Mouse (Mus musculus) ES-E14 (cell line): ENCODE data around the gene Fads1. TPM values are rescaled to one million over a fixed set of nuclear protein-coding genes. Genes with fewer than 3 reads are reported as not detected.

Experiments used
- DNase-seq: peaks from one replicate; pipeline ENCODE4 v3.0.0-alpha.2; 2013; ENCODE audit warnings: low read depth, low spot score
- H3K27ac ChIP-seq: 2 replicates; pipeline ENCODE4 v1.5.1; 2012; ENCODE audit warnings: low read depth, mild to moderate bottlenecking, low read length, moderate library complexity, mixed read lengths; ENCODE audit not compliant: poor library complexity, insufficient read depth, severe bottlenecking
- H3K36me3 ChIP-seq: 2 replicates; pipeline ENCODE4 v1.6.1; 2012; ENCODE audit warnings: mild to moderate bottlenecking, low read length, moderate library complexity, mixed read lengths; ENCODE audit not compliant: control insufficient read depth, poor library complexity, insufficient read depth, severe bottlenecking
- H3K4me1 ChIP-seq, 2 experiments: fragments of 150-350 bp in 1 of 2; sonication (generic) in 1 of 2; 2 replicates each; pipeline ENCODE4 v1.6.1; 2012; ENCODE audit warnings: low read length in 2 of 2, mild to moderate bottlenecking in 1 of 2, mixed read lengths in 1 of 2; ENCODE audit not compliant: control insufficient read depth in 2 of 2, insufficient read depth in 2 of 2, poor library complexity in 1 of 2
- H3K4me3 ChIP-seq, 2 experiments: fragments of 150-350 bp in 1 of 2; sonication (generic) in 1 of 2; 2 replicates each; pipeline ENCODE4 v1.5.1; 2012; ENCODE audit warnings: low read length in 2 of 2, low read depth in 1 of 2, mild to moderate bottlenecking in 1 of 2, mixed read lengths in 1 of 2; ENCODE audit not compliant: insufficient read depth in 1 of 2, poor library complexity in 1 of 2, severe bottlenecking in 1 of 2
- H3K9ac ChIP-seq: 2 replicates; pipeline ENCODE4 v1.6.1; 2012; ENCODE audit warnings: low read depth, mild to moderate bottlenecking, low read length, mixed read lengths; ENCODE audit not compliant: poor library complexity, insufficient read depth, severe bottlenecking
- H3K9me3 ChIP-seq: fragments of 150-350 bp; sonication (generic); 2 replicates; pipeline ENCODE4 v1.6.1; 2012; ENCODE audit warnings: low read depth, mild to moderate bottlenecking, low read length; ENCODE audit not compliant: control insufficient read depth, insufficient read depth
- CHD2 ChIP-seq: IDR thresholded peaks from 2 replicates; pipeline ENCODE4 v1.6.1; 2014; ENCODE audit warnings: mild to moderate bottlenecking, low read depth, low read length, inconsistent platforms
- HCFC1 ChIP-seq: IDR thresholded peaks from 2 replicates; pipeline ENCODE4 v1.6.1; 2012; ENCODE audit warnings: low read length, inconsistent platforms, borderline replicate concordance; ENCODE audit not compliant: insufficient read depth
- MAFK ChIP-seq: IDR thresholded peaks from 2 replicates; pipeline ENCODE4 v1.6.1; 2014; ENCODE audit warnings: mild to moderate bottlenecking, low read depth, low read length, inconsistent platforms; ENCODE audit not compliant: insufficient read depth
- ZC3H11A ChIP-seq: IDR thresholded peaks from 2 replicates; pipeline ENCODE4 v1.6.1; 2012; ENCODE audit warnings: low read depth, mild to moderate bottlenecking, inconsistent platforms, low read length, borderline replicate concordance
- ZNF384 ChIP-seq: IDR thresholded peaks from 2 replicates; pipeline ENCODE4 v1.6.1; 2012; ENCODE audit warnings: low read depth, low read length, inconsistent platforms
- in situ Hi-C, 2 experiments: fragments of 600-800 bp; cut with MboI; formaldehyde crosslinking; loops; one replicate each; pipeline ENCODE4 v1.15.1; 2025; ENCODE audit warnings: low sequenced_read_pairs in 2 of 2, inconsistent platforms in 1 of 2; ENCODE audit not compliant: unreplicated experiment in 2 of 2
- total RNA-seq: library from RNA; depleted of rRNA; stranded (reverse); fragments of 300-350 nt; gene quantifications from 2 replicates; pipeline ENCODE4 v1.2.3, GENCODE M21; 2012

The Fads1 gene
- total RNA-seq, 1 experiment, result 47.4 TPM

DNA sequence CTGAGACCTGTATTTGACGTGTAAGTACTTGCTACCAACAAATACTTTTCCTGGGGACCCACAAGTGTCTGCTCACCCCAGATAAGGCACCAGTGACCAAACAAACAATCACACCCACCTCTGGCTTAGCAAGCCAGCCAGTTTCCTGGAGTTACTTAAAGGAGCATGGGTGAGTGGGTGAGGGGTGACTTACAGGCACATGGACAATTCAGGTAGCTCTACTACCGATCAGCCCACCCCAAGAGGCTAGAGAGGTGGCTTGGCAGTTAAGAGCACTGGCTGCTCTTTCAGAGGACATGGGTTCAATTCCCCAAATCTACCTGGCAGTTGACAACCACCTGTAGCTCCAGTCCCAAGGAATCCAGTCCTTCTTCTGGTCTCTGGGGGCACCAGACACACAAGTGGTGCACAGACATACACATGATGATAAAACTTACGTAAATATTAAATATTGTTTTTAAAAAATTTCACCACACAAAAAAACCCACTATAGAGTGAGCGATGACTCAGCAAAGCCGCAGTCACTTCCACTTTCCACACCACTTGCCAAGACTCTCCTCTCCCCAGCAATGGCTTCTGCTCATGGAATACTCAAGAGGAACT is 9.5 kb upstream of the Fads1 start:
- H3K27ac ChIP-seq, result no peak overlapping the region
- H3K36me3 ChIP-seq, result no peaks in the 10 kb centered on the region
- no peak for DNase-seq
- TF ChIP-seq MAFK, result 0 out of 2 replicates have a peak, but pooled peaks have one; percentile 25
- TF ChIP-seq ZNF384, result no peak
- H3K9ac ChIP-seq, result no peak overlapping the region
- in situ Hi-C loops, result no loop called here
- no peak overlapping the region for H3K4me3 ChIP-seq
- H3K9me3 ChIP-seq, result no peaks in the 10 kb centered on the region
- H3K4me1 ChIP-seq, result peaks cover 6 to 14% of the 10 kb centered on the region in 2 experiments

DNA sequence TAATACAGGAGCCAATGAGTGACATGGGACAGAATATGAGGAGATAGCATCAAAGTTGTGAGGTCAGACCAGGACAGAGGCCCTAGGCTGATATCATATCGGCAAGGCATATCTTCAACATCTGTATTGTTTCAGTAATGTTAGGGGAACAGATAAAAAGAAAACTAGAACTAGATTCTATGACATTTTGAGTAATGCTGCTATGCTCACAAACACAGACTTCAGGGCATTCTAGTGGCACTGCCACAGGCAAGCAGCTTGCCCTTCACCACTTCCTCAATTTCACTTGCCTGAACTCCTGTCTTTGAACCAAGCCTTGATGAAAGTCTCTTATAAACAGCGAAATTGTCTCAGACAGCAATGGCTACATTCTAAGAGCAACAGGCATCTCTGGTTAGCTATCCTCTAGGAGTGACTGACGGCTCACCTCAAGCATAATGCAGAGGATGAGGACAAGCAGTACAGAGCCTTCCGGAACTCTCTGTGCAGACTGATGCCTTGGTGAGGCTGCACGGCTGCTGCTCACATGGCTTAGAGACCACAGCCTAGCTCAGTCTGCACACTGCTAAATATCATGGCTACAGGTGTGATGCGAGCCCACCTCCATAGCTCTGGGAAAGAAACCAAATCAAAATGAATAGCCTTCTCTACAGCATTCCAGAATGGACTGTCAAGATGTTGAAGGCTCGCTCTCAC is 8.7 kb upstream of the Fads1 start:
- Histone ChIP-seq H3K36me3 (no peaks in the 10 kb centered on the region), H3K9me3 (no peaks in the 10 kb centered on the region), H3K27ac (no peak overlapping the region; the same call in 1 of the 2 replicates), H3K4me1 (peaks cover 6 to 12% of the 10 kb centered on the region in 2 experiments), H3K9ac (no peak overlapping the region), H3K4me3 (no peak overlapping the region)
- in situ Hi-C loops, result no loop called here
- TF ChIP-seq HCFC1, result no peak
- TF ChIP-seq CHD2, result no peak
- TF ChIP-seq MAFK, result no peak
- no peak for TF ChIP-seq ZC3H11A
- TF ChIP-seq ZNF384, result no peak
- no peak for DNase-seq

DNA sequence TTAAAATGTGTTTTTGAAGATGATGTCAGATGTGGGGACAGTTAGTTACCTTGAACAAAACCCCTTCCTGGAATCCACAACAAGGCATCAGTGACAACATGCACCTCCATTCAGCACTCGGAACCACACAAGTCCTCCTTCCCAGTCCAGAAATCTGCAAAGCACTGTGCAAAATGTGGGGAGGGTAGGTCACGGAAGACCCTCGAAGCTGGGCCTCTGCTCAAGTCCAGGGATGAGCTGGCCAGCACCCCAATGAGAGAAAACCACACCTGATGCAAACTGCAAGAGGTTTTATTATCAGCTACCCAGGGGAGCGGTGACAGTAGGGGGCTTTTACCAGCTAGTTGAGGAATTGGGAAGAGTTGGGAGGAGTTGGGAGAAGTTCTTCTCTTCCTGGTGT is 7.7 kb upstream of the Fads1 start:
- TF ChIP-seq ZNF384, result no peak
- Histone ChIP-seq H3K36me3 (no peaks in the 10 kb centered on the region), H3K9ac (no peak overlapping the region), H3K4me1 (peaks cover 4 to 12% of the 10 kb centered on the region in 2 experiments; a peak in 3 of 4 replicates), H3K4me3 (no peak overlapping the region), H3K9me3 (no peaks in the 10 kb centered on the region), H3K27ac (no peak overlapping the region)
- DNase-seq, result no peak
- in situ Hi-C loops, result no loop called here

DNA sequence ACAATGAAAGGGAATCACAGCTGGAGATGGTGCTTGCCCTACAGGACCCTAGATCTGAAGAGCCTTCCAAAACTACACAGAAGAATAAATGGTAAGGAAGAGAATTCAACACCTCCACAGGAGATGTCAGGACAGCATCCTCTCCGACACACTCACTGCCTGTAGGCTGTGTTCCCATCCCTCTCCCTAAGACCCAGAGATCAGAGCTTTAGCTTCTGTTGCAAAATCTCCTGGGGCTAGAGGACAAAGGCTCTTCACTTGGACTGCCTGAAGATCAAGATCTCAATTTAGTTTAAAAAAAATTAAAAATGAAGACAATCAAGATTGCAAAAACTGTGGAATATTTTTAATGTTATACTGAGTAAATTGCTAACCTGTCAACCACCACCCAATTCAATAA is 6.2 kb upstream of the Fads1 start:
- Histone ChIP-seq H3K36me3 (no peaks in the 10 kb centered on the region), H3K9ac (no peak overlapping the region), H3K9me3 (no peaks in the 10 kb centered on the region), H3K4me3 (no peak overlapping the region), H3K27ac (no peak overlapping the region), H3K4me1 (peaks cover 4 to 10% of the 10 kb centered on the region in 2 experiments; a peak in 3 of 4 replicates)
- no peak for DNase-seq
- TF ChIP-seq CHD2, result no peak
- in situ Hi-C loops, result no loop called here

DNA sequence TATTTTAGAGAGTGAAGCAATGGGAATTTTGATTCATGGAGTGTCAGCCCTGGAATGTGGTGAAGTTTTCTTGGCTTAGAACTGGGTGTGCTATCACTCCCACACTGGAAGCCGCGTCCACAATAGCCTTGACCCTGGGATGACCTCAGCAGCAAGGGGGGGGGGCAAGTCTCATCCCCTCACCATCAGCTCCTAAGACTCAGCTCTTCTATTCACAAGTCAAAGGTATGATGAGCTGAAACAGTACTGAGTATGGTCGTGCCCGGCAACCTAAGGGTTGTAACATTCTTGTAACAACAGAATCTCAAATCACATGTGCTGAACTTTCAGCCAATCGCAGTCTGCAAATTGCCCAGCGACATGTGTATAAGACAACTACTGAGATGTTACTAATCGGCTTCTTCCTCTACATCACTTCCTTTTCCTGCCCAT is 5.7 kb upstream of the Fads1 start:
- TF ChIP-seq CHD2, result no peak
- TF ChIP-seq HCFC1, result no peak
- TF ChIP-seq MAFK, result no peak
- no peak for TF ChIP-seq ZNF384
- no peak for TF ChIP-seq ZC3H11A
- in situ Hi-C loops, result no loop called here
- DNase-seq, result no peak
- no peaks in the 10 kb centered on the region for H3K9me3 ChIP-seq
- H3K27ac ChIP-seq, result no peak overlapping the region
- no peak overlapping the region for H3K9ac ChIP-seq
- H3K36me3 ChIP-seq, result no peaks in the 10 kb centered on the region
- peaks cover 4 to 10% of the 10 kb centered on the region in 2 experiments; a peak in 3 of 4 replicates for H3K4me1 ChIP-seq
- H3K4me3 ChIP-seq, result no peak overlapping the region
